Mouse (Mus musculus) layer of hippocampus, postnatal 10 days (tissue): ENCODE data around the gene Olfr967. TPM values are rescaled to one million over a fixed set of nuclear protein-coding genes. Genes with fewer than 3 reads are reported as not detected.
"Not testable (repeated sequence)": the region's sequence is repeated elsewhere in the genome, so short reads cannot be mapped to it uniquely, and the experiment has no call there.

Source experiments
- DNase-seq, 2 experiments: peaks; one replicate each; pipeline ENCODE4 v3.0.0; 2021; ENCODE audit warnings: low spot score in 2 of 2
- long read RNA-seq: library from polyadenylated mRNA; stranded (forward); transcript quantifications from one replicate; pipeline ENCODE4 v2.0.0, GENCODE M21; 2023
- total RNA-seq, 2 experiments: library from RNA; stranded (reverse); gene quantifications; 2 replicates each; pipeline ENCODE4 v1.2.3; 2021

Gene Olfr967
- not detected for total RNA-seq
- long read RNA-seq = 0 reads

GRCm38 (mm10) chr9:39745949-39746348 is at the start of gene Olfr967:
TSS of gene Olfr967 (plus strand) at chr9:39746249.
- DNase-seq = no peak

- not testable (repeated sequence) for DNase-seq
Measured at GRCm38 (mm10) chr9:39701123-39701522, 44.9 kb upstream of the Olfr967 start.

GRCm38 (mm10) chr9:39707017-39707416 is 39.0 kb upstream of the Olfr967 start, which contains the start of gene Olfr149:
TSS of gene Olfr149 (minus strand) at chr9:39707117.
- no peak for DNase-seq

GRCm38 (mm10) chr9:39708958-39709357 is 37.1 kb upstream of the Olfr967 start:
- DNase-seq = no peak

- DNase-seq = no peak
Measured at GRCm38 (mm10) chr9:39711053-39711452, 35.0 kb upstream of the Olfr967 start, which contains the start of gene Olfr965. TSS of gene Olfr965 (plus strand) at chr9:39711353.

- no peak for DNase-seq
Measured at GRCm38 (mm10) chr9:39730678-39731077, 15.4 kb upstream of the Olfr967 start, which contains the start of gene Olfr150. TSS of gene Olfr150 (plus strand) at chr9:39730978.

GRCm38 (mm10) chr9:39740741-39741140 is 5.3 kb upstream of the Olfr967 start:
- DNase-seq = no peak

GRCm38 (mm10) chr9:39746428-39746827 is 379 bp downstream of the Olfr967 start:
- DNase-seq = no peak

GRCm38 (mm10) chr9:39783153-39783552 is 37.1 kb downstream of the Olfr967 start, which contains the start of gene Olfr968:
TSS of gene Olfr968 (minus strand) at chr9:39783253.
- no peak for DNase-seq

- no peak for DNase-seq
Measured at GRCm38 (mm10) chr9:39790558-39790957, 44.5 kb downstream of the Olfr967 start, which contains the start of gene Olfr969. TSS of gene Olfr969 (plus strand) at chr9:39790945.

Other genes starting within 250 kb of the Olfr967 start
- gene Olfr957, start 230.4 kb upstream of the Olfr967 start, total RNA-seq = not detected
- gene Olfr958, start 192.2 kb upstream of the Olfr967 start, total RNA-seq = not detected
- not detected for gene Olfr959, start 170.7 kb upstream of the Olfr967 start, total RNA-seq
- gene AW551984, start 141.8 kb upstream of the Olfr967 start, total RNA-seq = 10 to 100 TPM; 28.2 to 34.9 TPM
- gene Olfr148, start 135.6 kb upstream of the Olfr967 start, total RNA-seq = not detected
- not detected for gene Olfr960, start 124.9 kb upstream of the Olfr967 start, total RNA-seq
- not detected for gene Olfr961, start 101.2 kb upstream of the Olfr967 start, total RNA-seq
- not detected for gene Olfr963, start 79.0 kb upstream of the Olfr967 start, total RNA-seq
- gene Olfr149, start 39.1 kb upstream of the Olfr967 start, total RNA-seq = not detected
- gene Olfr965, start 34.9 kb upstream of the Olfr967 start, total RNA-seq = not detected
- not detected for gene Olfr150, start 15.3 kb upstream of the Olfr967 start, total RNA-seq
- gene Olfr968, start 37.0 kb downstream of the Olfr967 start, total RNA-seq = not detected
- gene Olfr969, start 44.7 kb downstream of the Olfr967 start, total RNA-seq = not detected
- gene Olfr970, start 62.6 kb downstream of the Olfr967 start, total RNA-seq = not detected
- not detected for gene Olfr971, start 90.6 kb downstream of the Olfr967 start, total RNA-seq
- not detected for gene Olfr972, start 120.2 kb downstream of the Olfr967 start, total RNA-seq
- not detected for gene Olfr229, start 161.1 kb downstream of the Olfr967 start, total RNA-seq
- gene Olfr974, start 191.3 kb downstream of the Olfr967 start, total RNA-seq = not detected
- not detected for gene Olfr975, start 205.8 kb downstream of the Olfr967 start, total RNA-seq
- gene Olfr976, start 214.9 kb downstream of the Olfr967 start, total RNA-seq = not detected
- gene Olfr978, start 245.9 kb downstream of the Olfr967 start, total RNA-seq = not detected